Mouse (Mus musculus): ENCODE data around the gene Tyms. TPM values are rescaled to one million over a fixed set of nuclear protein-coding genes. Genes with fewer than 3 reads are reported as not detected.

Tyms gene
- 84.6 and 101 TPM in 2 replicates for polyA plus RNA-seq (2015; fragmentation: Nextera tagmentation; extraction: Ambion mirVana)

DNA sequence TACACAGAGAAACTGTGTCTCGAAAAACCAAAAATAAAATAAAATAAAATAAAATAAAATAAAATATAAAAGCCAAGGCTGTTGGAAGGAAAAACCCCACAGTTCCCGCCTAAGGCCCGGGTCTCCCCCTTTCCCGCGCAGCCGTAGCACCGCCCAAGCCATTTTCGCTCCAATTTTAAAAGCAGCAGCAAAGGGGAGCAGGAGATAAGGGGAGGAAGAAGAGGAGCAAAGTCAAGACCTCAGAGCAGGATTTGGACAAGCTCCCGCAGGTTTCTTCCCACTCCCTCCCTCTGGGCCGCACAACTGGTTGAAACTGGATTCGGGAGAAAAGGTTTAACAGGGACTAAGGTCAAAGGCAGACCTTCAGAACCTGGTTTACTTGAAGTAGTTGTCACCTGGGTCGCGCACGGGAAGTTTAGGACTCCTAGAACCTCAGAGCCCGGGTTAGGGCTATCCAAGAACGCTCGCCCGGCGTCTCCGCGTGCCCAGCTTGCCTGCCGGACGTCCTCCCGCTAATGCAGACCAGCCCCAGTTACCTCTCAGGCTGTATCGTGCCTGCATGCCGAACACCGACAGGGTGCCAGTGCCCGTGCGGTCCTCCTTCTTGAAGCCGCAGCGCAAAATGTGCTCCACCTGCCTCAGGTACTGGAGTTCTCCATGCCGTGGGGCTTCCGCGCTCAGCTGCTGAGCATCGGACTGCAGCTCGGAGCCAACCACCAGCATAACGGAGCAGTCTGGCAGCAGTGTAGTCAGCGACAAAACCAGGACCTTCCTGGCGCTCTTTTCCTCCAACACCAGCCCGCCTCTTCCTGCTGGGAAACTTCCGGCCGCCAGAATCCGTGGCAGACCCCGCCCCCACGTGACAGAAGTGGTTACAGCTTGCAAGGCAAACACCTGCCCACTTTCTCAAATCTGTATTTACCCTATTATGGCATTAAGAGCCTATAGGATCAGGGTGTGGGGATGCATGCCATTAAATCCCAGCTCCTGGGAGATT, at the start of gene Tyms:
Gene Tyms (minus strand): TSS at position 793 of the 997 bp plus-strand sequence.
- H3K9me3 ChIP-seq (ENCODE audit: low read length): no peaks in the 10 kb centered on the region
- H3K4me2 ChIP-seq (ENCODE audit: low read depth, low read length): peak within 1 kb of the TSS; percentile 90
- peaks cover 27% of the 10 kb centered on the region for H3K36me3 ChIP-seq (replicated peaks; ENCODE audit: insufficient read depth, low read length)
- peak within 1 kb of the TSS; percentile 85 for H3K4me3 ChIP-seq (ENCODE audit: low read depth, low read length)
- H3K27me3 ChIP-seq (ENCODE audit: insufficient read depth, low read length): no peaks in the 10 kb centered on the region
- H3K27ac ChIP-seq (ENCODE audit: low read depth): peak within 1 kb of the TSS; percentile 80
- DNase-seq: peak; percentile 88
- 1% methylated on average over 45 of the region's 45 CpGs for WGBS (ENCODE audit: insufficient replicate concordance)
- TF ChIP-seq EP300 (IDR thresholded peaks at IDR 0.05; ENCODE audit: low read depth): no peak
- peak; percentile 21; the same call in 1 of the 2 replicates for TF ChIP-seq CTCF (IDR thresholded peaks at IDR 0.05; ENCODE audit: low read depth)
- peak within 1 kb of the TSS; percentile 74 for H3K9ac ChIP-seq (replicated peaks)
- peak; percentile 87 for ATAC-seq
- H3K4me1 ChIP-seq (ENCODE audit: insufficient read depth): peaks cover 13% of the 10 kb centered on the region

DNA sequence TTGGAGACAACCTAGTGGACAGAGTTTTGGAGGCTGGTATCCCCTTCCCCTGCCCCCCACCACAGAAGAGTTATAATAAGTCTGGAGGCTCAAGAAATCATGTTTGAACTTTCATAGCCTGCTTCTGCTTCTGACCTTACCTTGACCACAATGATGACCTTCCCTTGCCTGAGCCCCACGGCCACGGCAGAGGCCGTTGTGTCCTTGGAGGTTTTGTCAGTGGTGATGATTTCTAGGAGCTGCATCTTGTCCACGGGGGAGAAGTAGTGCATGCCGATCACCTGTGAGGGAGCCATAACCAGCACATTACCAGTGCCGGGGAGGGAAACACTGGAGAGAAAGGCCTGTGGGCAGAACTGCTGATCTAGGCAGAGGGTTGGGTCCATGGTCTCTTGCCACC, 49.1 kb upstream of the Tyms start:
- peaks cover 88% of the 10 kb centered on the region for H3K36me3 ChIP-seq (replicated peaks; ENCODE audit: insufficient read depth, low read length)
- ATAC-seq: no peak
- H3K27me3 ChIP-seq (ENCODE audit: insufficient read depth, low read length): no peaks in the 10 kb centered on the region
- no peak overlapping the region for H3K4me3 ChIP-seq (ENCODE audit: low read depth, low read length)
- TF ChIP-seq EP300 (IDR thresholded peaks at IDR 0.05; ENCODE audit: low read depth) (no peak), CTCF (IDR thresholded peaks at IDR 0.05; ENCODE audit: low read depth) (no peak)
- WGBS (ENCODE audit: insufficient replicate concordance): 81% methylated on average over 6 of the region's 6 CpGs
- H3K4me2 ChIP-seq (ENCODE audit: low read depth, low read length): no peak overlapping the region
- DNase-seq: no peak
- H3K4me1 ChIP-seq (ENCODE audit: insufficient read depth): no peaks in the 10 kb centered on the region
- no peaks in the 10 kb centered on the region for H3K9me3 ChIP-seq (ENCODE audit: low read length)
- H3K27ac ChIP-seq (ENCODE audit: low read depth): no peak overlapping the region
- no peak overlapping the region for H3K9ac ChIP-seq (replicated peaks)

DNA sequence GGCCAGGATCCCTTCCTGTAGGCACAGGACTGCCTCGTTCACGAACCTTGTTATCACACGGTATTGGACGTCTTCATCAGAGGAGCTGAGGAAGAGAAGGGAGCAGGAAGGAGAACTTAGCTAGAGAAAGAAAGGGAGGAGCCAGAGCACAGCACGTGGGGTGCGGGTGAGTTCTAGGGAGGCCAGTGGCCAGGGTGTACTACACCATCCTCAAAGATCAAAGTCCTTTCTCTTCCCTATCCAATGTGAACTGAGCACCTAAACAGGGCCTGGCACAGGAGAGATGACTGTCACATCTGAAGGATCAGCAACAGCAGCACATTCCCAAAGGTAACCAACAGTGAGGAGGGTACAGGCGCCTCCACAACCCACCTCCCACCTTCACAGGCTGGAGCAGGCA, 46.7 kb upstream of the Tyms start:
- Histone ChIP-seq H3K9ac (replicated peaks) (no peak overlapping the region), H3K9me3 (ENCODE audit: low read length) (no peaks in the 10 kb centered on the region), H3K4me2 (ENCODE audit: low read depth, low read length) (no peak overlapping the region), H3K27ac (ENCODE audit: low read depth) (no peak overlapping the region), H3K4me3 (ENCODE audit: low read depth, low read length) (no peak overlapping the region), H3K27me3 (ENCODE audit: insufficient read depth, low read length) (peaks cover 6% of the 10 kb centered on the region; the same call in 1 of the 2 replicates), H3K4me1 (ENCODE audit: insufficient read depth) (no peaks in the 10 kb centered on the region), H3K36me3 (replicated peaks; ENCODE audit: insufficient read depth, low read length) (peaks cover 68% of the 10 kb centered on the region)
- WGBS (ENCODE audit: insufficient replicate concordance): 81% methylated on average over 7 of the region's 7 CpGs
- no peak for TF ChIP-seq EP300 (IDR thresholded peaks at IDR 0.05; ENCODE audit: low read depth)
- no peak for TF ChIP-seq CTCF (IDR thresholded peaks at IDR 0.05; ENCODE audit: low read depth)
- no peak for DNase-seq
- ATAC-seq: no peak

DNA sequence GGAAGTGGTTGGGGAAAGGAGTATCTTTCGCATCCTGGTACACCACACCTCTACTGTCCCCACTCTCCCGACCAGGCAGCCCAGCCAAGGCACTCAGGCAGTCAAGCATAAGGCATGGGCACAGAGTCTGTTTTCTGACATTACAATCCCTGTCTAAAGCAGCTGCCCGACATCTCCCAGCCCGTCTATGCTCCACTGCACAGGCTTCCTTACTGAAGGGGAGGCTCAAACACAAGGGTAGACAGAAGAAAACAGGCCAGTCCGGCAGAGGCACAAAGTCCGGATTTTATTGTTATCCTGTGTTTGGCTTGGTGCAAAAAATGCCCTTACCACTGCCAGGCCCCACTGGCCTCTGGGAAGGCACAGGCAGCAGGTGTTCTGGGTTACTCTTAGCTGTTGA, 45.7 kb upstream of the Tyms start:
- ATAC-seq: no peak
- Histone ChIP-seq H3K27ac (ENCODE audit: low read depth) (no peak overlapping the region), H3K4me1 (ENCODE audit: insufficient read depth) (peaks cover 8% of the 10 kb centered on the region), H3K9me3 (ENCODE audit: low read length) (no peaks in the 10 kb centered on the region), H3K27me3 (ENCODE audit: insufficient read depth, low read length) (peaks cover 15% of the 10 kb centered on the region), H3K4me2 (ENCODE audit: low read depth, low read length) (no peak overlapping the region), H3K9ac (replicated peaks) (no peak overlapping the region), H3K36me3 (replicated peaks; ENCODE audit: insufficient read depth, low read length) (peaks cover 59% of the 10 kb centered on the region), H3K4me3 (ENCODE audit: low read depth, low read length) (no peak overlapping the region)
- TF ChIP-seq EP300 (IDR thresholded peaks at IDR 0.05; ENCODE audit: low read depth): no peak
- TF ChIP-seq CTCF (IDR thresholded peaks at IDR 0.05; ENCODE audit: low read depth): no peak
- DNase-seq: no peak
- WGBS (ENCODE audit: insufficient replicate concordance): 87% methylated on average over 6 of the region's 6 CpGs

DNA sequence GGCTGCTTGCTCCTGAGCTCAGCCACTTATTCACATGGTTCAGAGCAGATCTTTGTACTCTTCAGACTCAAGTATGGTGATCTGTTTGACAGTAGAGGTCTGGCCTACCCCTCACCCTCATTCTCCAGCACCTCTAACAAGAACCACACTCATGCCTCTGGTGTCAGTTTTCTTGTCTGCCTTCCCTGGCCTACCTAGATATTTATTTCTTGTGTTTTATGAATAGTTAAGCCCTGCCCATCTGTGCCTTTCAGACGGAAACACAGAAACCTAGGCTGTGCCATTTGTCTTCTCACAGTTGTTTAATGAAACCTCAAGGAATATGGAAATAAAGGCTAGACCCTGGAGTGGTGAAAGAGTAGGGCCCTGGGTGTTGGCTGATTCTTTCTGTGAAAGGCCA, 44.6 kb upstream of the Tyms start:
- no peak overlapping the region for H3K4me3 ChIP-seq (ENCODE audit: low read depth, low read length)
- TF ChIP-seq EP300 (IDR thresholded peaks at IDR 0.05; ENCODE audit: low read depth): no peak
- no peak for TF ChIP-seq CTCF (IDR thresholded peaks at IDR 0.05; ENCODE audit: low read depth)
- H3K27me3 ChIP-seq (ENCODE audit: insufficient read depth, low read length): peaks cover 25% of the 10 kb centered on the region
- DNase-seq (no peak), ATAC-seq (no peak)
- no peak overlapping the region for H3K9ac ChIP-seq (replicated peaks)
- WGBS (ENCODE audit: insufficient replicate concordance): 73% methylated on average over 1 of the region's 1 CpGs
- no peak overlapping the region for H3K4me2 ChIP-seq (ENCODE audit: low read depth, low read length)
- no peaks in the 10 kb centered on the region for H3K9me3 ChIP-seq (ENCODE audit: low read length)
- peaks cover 14% of the 10 kb centered on the region for H3K4me1 ChIP-seq (ENCODE audit: insufficient read depth)
- peaks cover 48% of the 10 kb centered on the region for H3K36me3 ChIP-seq (replicated peaks; ENCODE audit: insufficient read depth, low read length)
- no peak overlapping the region for H3K27ac ChIP-seq (ENCODE audit: low read depth)

DNA sequence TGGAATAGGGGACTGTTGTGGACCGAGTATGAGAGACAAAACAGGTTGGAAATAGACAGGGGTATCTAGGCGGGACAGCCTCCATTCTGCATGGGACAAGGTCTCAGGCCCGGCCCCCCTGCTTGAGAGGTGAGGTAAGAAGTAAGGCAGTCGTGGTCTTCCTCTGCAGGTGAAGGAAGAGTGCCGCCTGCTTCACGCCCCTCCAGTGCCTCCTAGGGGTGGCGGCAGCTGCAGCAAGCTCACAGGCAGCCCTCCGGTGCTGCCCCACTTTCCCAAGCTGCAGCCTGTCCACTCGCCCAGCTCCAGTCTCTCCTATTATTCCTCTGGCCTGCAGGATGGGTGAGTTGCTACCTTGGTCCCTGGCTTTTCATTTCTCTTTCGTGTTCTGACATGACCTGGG, 42.3 kb upstream of the Tyms start:
- no peak overlapping the region for H3K9ac ChIP-seq (replicated peaks)
- H3K27me3 ChIP-seq (ENCODE audit: insufficient read depth, low read length): peaks cover 31% of the 10 kb centered on the region
- DNase-seq (no peak), ATAC-seq (no peak)
- TF ChIP-seq EP300 (IDR thresholded peaks at IDR 0.05; ENCODE audit: low read depth) (no peak), CTCF (IDR thresholded peaks at IDR 0.05; ENCODE audit: low read depth) (peak; percentile 26; the same call in 1 of the 2 replicates)
- no peak overlapping the region for H3K4me3 ChIP-seq (ENCODE audit: low read depth, low read length)
- peaks cover 21% of the 10 kb centered on the region for H3K4me1 ChIP-seq (ENCODE audit: insufficient read depth)
- peaks cover 27% of the 10 kb centered on the region for H3K36me3 ChIP-seq (replicated peaks; ENCODE audit: insufficient read depth, low read length)
- WGBS (ENCODE audit: insufficient replicate concordance): 45% methylated on average over 10 of the region's 10 CpGs
- H3K9me3 ChIP-seq (ENCODE audit: low read length): no peaks in the 10 kb centered on the region
- H3K4me2 ChIP-seq (ENCODE audit: low read depth, low read length): no peak overlapping the region
- H3K27ac ChIP-seq (ENCODE audit: low read depth): no peak overlapping the region

Data from liver, postnatal 0 days (tissue).